Mouse (Mus musculus) liver, embryonic 14.5 days (tissue): ENCODE results near the gene Ezh1.

Source experiments
- CTCF ChIP-seq: IDR thresholded peaks from 2 replicates; pipeline ENCODE4 v1.5.1; 2016; ENCODE audit warnings: antibody characterized with exemption, low read depth, control low read depth
- EP300 ChIP-seq: IDR thresholded peaks from 2 replicates; pipeline ENCODE4 v1.6.1; 2016; ENCODE audit warnings: antibody characterized with exemption, low read depth

GRCm38 (mm10) chr11:101190913-101191907 is 35.1 kb downstream of the Ezh1 start:
- TF ChIP-seq CTCF (no peak), EP300 (no peak)
